Mouse (Mus musculus): ENCODE results near the gene Syk. TPM values are rescaled to one million over a fixed set of nuclear protein-coding genes. Genes with fewer than 3 reads are reported as not detected.

Syk gene
- total RNA-seq, 1 experiment from 2014 or later: 99.6 TPM

- peak; percentile 57 to 68 for ATAC-seq (replicated peaks in 1 of 2; ENCODE audit: insufficient read depth in 1 of 2, low FRiP score in 2 of 2, low TSS enrichment in 1 of 2, low read depth in 1 of 2, poor library complexity in 2 of 2, severe bottlenecking in 2 of 2)
These were observed 32.1 kb downstream of the Syk start for GRCm38 (mm10) chr13:52615085-52615484.

GRCm38 (mm10) chr13:52617096-52617714 lies 34.2 kb downstream of the Syk start:
- ATAC-seq (replicated peaks in 1 of 2; ENCODE audit: insufficient read depth in 1 of 2, low FRiP score in 2 of 2, low TSS enrichment in 1 of 2, low read depth in 1 of 2, poor library complexity in 2 of 2, severe bottlenecking in 2 of 2): no peak

- ATAC-seq (replicated peaks in 1 of 2; ENCODE audit: insufficient read depth in 1 of 2, low FRiP score in 2 of 2, low TSS enrichment in 1 of 2, low read depth in 1 of 2, poor library complexity in 2 of 2, severe bottlenecking in 2 of 2): no peak
These were observed 35.6 kb downstream of the Syk start for GRCm38 (mm10) chr13:52618592-52618991.

- ATAC-seq (replicated peaks in 1 of 2; ENCODE audit: insufficient read depth in 1 of 2, low FRiP score in 2 of 2, low TSS enrichment in 1 of 2, low read depth in 1 of 2, poor library complexity in 2 of 2, severe bottlenecking in 2 of 2): no peak
These were observed 36.5 kb downstream of the Syk start for GRCm38 (mm10) chr13:52619482-52619881.

GRCm38 (mm10) chr13:52624038-52624437 lies 41.1 kb downstream of the Syk start:
- ATAC-seq (replicated peaks in 1 of 2; ENCODE audit: insufficient read depth in 1 of 2, low FRiP score in 2 of 2, low TSS enrichment in 1 of 2, low read depth in 1 of 2, poor library complexity in 2 of 2, severe bottlenecking in 2 of 2): peak; percentile 75 to 79

- ATAC-seq (replicated peaks in 1 of 2; ENCODE audit: insufficient read depth in 1 of 2, low FRiP score in 2 of 2, low TSS enrichment in 1 of 2, low read depth in 1 of 2, poor library complexity in 2 of 2, severe bottlenecking in 2 of 2): peak in 1 of 2 experiments; percentile 44; a peak in 1 of 4 replicates
These were observed 45.6 kb downstream of the Syk start for GRCm38 (mm10) chr13:52628602-52629001.

GRCm38 (mm10) chr13:52631624-52632023 lies 48.7 kb downstream of the Syk start:
- ATAC-seq (replicated peaks in 1 of 2; ENCODE audit: insufficient read depth in 1 of 2, low FRiP score in 2 of 2, low TSS enrichment in 1 of 2, low read depth in 1 of 2, poor library complexity in 2 of 2, severe bottlenecking in 2 of 2): no peak

- ATAC-seq (replicated peaks in 1 of 2; ENCODE audit: insufficient read depth in 1 of 2, low FRiP score in 2 of 2, low TSS enrichment in 1 of 2, low read depth in 1 of 2, poor library complexity in 2 of 2, severe bottlenecking in 2 of 2): no peak
These were observed 52.5 kb downstream of the Syk start for GRCm38 (mm10) chr13:52635484-52635883.

GRCm38 (mm10) chr13:52636176-52636748 lies 53.3 kb downstream of the Syk start:
- ATAC-seq (replicated peaks in 1 of 2; ENCODE audit: insufficient read depth in 1 of 2, low FRiP score in 2 of 2, low TSS enrichment in 1 of 2, low read depth in 1 of 2, poor library complexity in 2 of 2, severe bottlenecking in 2 of 2): peak; percentile 53 to 69; a peak in 3 of 4 replicates

GRCm38 (mm10) chr13:52646566-52646965 lies 63.6 kb downstream of the Syk start:
- no peak for ATAC-seq (replicated peaks in 1 of 2; ENCODE audit: insufficient read depth in 1 of 2, low FRiP score in 2 of 2, low TSS enrichment in 1 of 2, low read depth in 1 of 2, poor library complexity in 2 of 2, severe bottlenecking in 2 of 2)

- ATAC-seq (replicated peaks in 1 of 2; ENCODE audit: insufficient read depth in 1 of 2, low FRiP score in 2 of 2, low TSS enrichment in 1 of 2, low read depth in 1 of 2, poor library complexity in 2 of 2, severe bottlenecking in 2 of 2): no peak
These were observed 65.2 kb downstream of the Syk start for GRCm38 (mm10) chr13:52647996-52648712.

- no peak for ATAC-seq (replicated peaks in 1 of 2; ENCODE audit: insufficient read depth in 1 of 2, low FRiP score in 2 of 2, low TSS enrichment in 1 of 2, low read depth in 1 of 2, poor library complexity in 2 of 2, severe bottlenecking in 2 of 2)
These were observed 66.9 kb downstream of the Syk start for GRCm38 (mm10) chr13:52649791-52650418.

GRCm38 (mm10) chr13:52651383-52652252 lies 68.6 kb downstream of the Syk start:
- peak in 1 of 2 experiments; percentile 34; a peak in 1 of 4 replicates for ATAC-seq (replicated peaks in 1 of 2; ENCODE audit: insufficient read depth in 1 of 2, low FRiP score in 2 of 2, low TSS enrichment in 1 of 2, low read depth in 1 of 2, poor library complexity in 2 of 2, severe bottlenecking in 2 of 2)

GRCm38 (mm10) chr13:52652253-52652628 lies 69.3 kb downstream of the Syk start:
- ATAC-seq (replicated peaks in 1 of 2; ENCODE audit: insufficient read depth in 1 of 2, low FRiP score in 2 of 2, low TSS enrichment in 1 of 2, low read depth in 1 of 2, poor library complexity in 2 of 2, severe bottlenecking in 2 of 2): no peak

GRCm38 (mm10) chr13:52654081-52654829 lies 71.3 kb downstream of the Syk start:
- ATAC-seq (replicated peaks in 1 of 2; ENCODE audit: insufficient read depth in 1 of 2, low FRiP score in 2 of 2, low TSS enrichment in 1 of 2, low read depth in 1 of 2, poor library complexity in 2 of 2, severe bottlenecking in 2 of 2): no peak

- no peak for ATAC-seq (replicated peaks in 1 of 2; ENCODE audit: insufficient read depth in 1 of 2, low FRiP score in 2 of 2, low TSS enrichment in 1 of 2, low read depth in 1 of 2, poor library complexity in 2 of 2, severe bottlenecking in 2 of 2)
These were observed 71.9 kb downstream of the Syk start for GRCm38 (mm10) chr13:52654830-52655308.

Data from hematopoietic stem cell, adult 5-6 weeks (primary cell).